Mouse (Mus musculus): ENCODE results near the gene Cfap298.

DNA sequence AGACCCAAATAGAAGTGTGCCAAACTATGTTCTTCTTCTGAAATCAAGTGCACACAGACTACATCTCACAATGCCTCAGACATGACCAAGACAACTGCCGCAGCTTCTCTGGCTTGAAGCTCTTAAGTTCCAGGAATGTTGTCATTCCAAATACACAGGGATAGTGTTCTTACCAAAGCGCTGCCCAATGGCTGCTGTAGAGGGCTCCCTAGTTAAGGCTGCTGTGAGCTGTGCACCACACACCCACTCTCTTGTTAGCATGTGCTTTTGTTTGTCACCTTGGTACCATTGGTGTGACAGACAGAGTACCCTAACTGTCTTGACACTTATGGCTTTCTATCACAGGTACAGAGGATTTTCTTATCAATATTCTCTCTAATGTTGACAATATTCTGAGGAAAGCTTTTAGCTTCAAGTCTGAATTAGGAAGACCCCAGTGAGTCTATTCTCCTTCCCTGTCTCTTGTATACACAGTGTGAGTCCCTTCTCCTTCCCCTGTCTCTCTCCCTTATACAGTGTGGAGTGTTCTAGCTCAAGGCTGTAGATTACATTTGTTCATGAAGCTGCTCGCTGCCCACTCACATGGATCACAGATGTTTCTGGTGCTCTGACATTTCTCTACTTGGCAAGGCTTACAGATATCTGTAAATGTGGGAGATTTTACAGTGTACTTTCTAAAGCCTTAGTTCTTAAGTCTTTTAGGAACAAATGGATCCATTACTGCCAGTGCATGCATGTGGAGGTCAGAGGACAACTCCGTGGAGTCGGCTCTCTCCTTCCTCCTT, 23.6 kb upstream of the Cfap298 start:
- TF ChIP-seq CTCF (IDR thresholded peaks at IDR 0.05; ENCODE audit: low read depth) (no peak), EP300 (IDR thresholded peaks at IDR 0.05; ENCODE audit: low read depth) (no peak)
